Mouse (Mus musculus) ES-E14 (cell line): ENCODE measurements at regions not wholly inside any gene's neighbourhood (a gene's known extent, or its start where the extent isn't known, plus 50 kb on each side); places are given as distances from the start of the nearest gene placed in this dataset.

ENCODE experiments used
- DNase-seq: peaks from one replicate; pipeline ENCODE4 v3.0.0-alpha.2; 2013; ENCODE audit warnings: low read depth, low spot score
- H3K27ac ChIP-seq: 2 replicates; pipeline ENCODE4 v1.5.1; 2012; ENCODE audit warnings: low read depth, mild to moderate bottlenecking, low read length, moderate library complexity, mixed read lengths; ENCODE audit not compliant: poor library complexity, insufficient read depth, severe bottlenecking
- H3K36me3 ChIP-seq: 2 replicates; pipeline ENCODE4 v1.6.1; 2012; ENCODE audit warnings: mild to moderate bottlenecking, low read length, moderate library complexity, mixed read lengths; ENCODE audit not compliant: control insufficient read depth, poor library complexity, insufficient read depth, severe bottlenecking
- H3K4me1 ChIP-seq, 2 experiments: fragments of 150-350 bp in 1 of 2; sonication (generic) in 1 of 2; 2 replicates each; pipeline ENCODE4 v1.6.1; 2012; ENCODE audit warnings: low read length in 2 of 2, mild to moderate bottlenecking in 1 of 2, mixed read lengths in 1 of 2; ENCODE audit not compliant: control insufficient read depth in 2 of 2, insufficient read depth in 2 of 2, poor library complexity in 1 of 2
- H3K4me3 ChIP-seq, 2 experiments: fragments of 150-350 bp in 1 of 2; sonication (generic) in 1 of 2; 2 replicates each; pipeline ENCODE4 v1.5.1; 2012; ENCODE audit warnings: low read length in 2 of 2, low read depth in 1 of 2, mild to moderate bottlenecking in 1 of 2, mixed read lengths in 1 of 2; ENCODE audit not compliant: insufficient read depth in 1 of 2, poor library complexity in 1 of 2, severe bottlenecking in 1 of 2
- H3K9ac ChIP-seq: 2 replicates; pipeline ENCODE4 v1.6.1; 2012; ENCODE audit warnings: low read depth, mild to moderate bottlenecking, low read length, mixed read lengths; ENCODE audit not compliant: poor library complexity, insufficient read depth, severe bottlenecking
- H3K9me3 ChIP-seq: fragments of 150-350 bp; sonication (generic); 2 replicates; pipeline ENCODE4 v1.6.1; 2012; ENCODE audit warnings: low read depth, mild to moderate bottlenecking, low read length; ENCODE audit not compliant: control insufficient read depth, insufficient read depth
- CHD2 ChIP-seq: IDR thresholded peaks from 2 replicates; pipeline ENCODE4 v1.6.1; 2014; ENCODE audit warnings: mild to moderate bottlenecking, low read depth, low read length, inconsistent platforms
- HCFC1 ChIP-seq: IDR thresholded peaks from 2 replicates; pipeline ENCODE4 v1.6.1; 2012; ENCODE audit warnings: low read length, inconsistent platforms, borderline replicate concordance; ENCODE audit not compliant: insufficient read depth
- MAFK ChIP-seq: IDR thresholded peaks from 2 replicates; pipeline ENCODE4 v1.6.1; 2014; ENCODE audit warnings: mild to moderate bottlenecking, low read depth, low read length, inconsistent platforms; ENCODE audit not compliant: insufficient read depth
- ZC3H11A ChIP-seq: IDR thresholded peaks from 2 replicates; pipeline ENCODE4 v1.6.1; 2012; ENCODE audit warnings: low read depth, mild to moderate bottlenecking, inconsistent platforms, low read length, borderline replicate concordance
- ZNF384 ChIP-seq: IDR thresholded peaks from 2 replicates; pipeline ENCODE4 v1.6.1; 2012; ENCODE audit warnings: low read depth, low read length, inconsistent platforms
- in situ Hi-C, 2 experiments: fragments of 600-800 bp; cut with MboI; formaldehyde crosslinking; loops; one replicate each; pipeline ENCODE4 v1.15.1; 2025; ENCODE audit warnings: low sequenced_read_pairs in 2 of 2, inconsistent platforms in 1 of 2; ENCODE audit not compliant: unreplicated experiment in 2 of 2

DNA sequence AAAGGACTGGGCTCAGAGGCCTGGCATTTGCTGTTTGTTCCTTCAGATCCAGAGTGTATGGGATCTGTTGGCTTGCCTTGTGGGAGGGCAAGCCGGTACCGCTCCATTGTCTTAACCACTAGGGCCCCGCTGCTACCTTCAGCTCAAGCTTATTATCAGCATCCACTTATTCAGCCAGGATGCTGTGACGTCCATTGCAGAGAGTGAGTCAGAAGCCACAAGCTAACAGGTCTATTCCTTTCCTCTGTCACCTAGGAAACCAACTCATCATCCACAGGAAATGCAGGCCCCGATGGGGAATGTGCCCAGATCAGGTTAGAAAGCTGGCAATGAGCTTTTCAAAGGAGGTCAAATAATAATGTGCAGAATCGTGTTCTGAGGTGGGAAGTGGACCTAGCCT is 73.8 kb upstream of the Mkln1 start:
- Histone ChIP-seq H3K9ac (no peak overlapping the region), H3K27ac (no peak overlapping the region), H3K36me3 (no peaks in the 10 kb centered on the region), H3K4me3 (no peak overlapping the region), H3K9me3 (no peaks in the 10 kb centered on the region), H3K4me1 (no peaks in the 10 kb centered on the region)
- TF ChIP-seq ZNF384: no peak
- TF ChIP-seq ZC3H11A: no peak
- no peak for TF ChIP-seq HCFC1
- no peak for TF ChIP-seq CHD2
- TF ChIP-seq MAFK: no peak
- no peak for DNase-seq
- in situ Hi-C loops: no loop called here

DNA sequence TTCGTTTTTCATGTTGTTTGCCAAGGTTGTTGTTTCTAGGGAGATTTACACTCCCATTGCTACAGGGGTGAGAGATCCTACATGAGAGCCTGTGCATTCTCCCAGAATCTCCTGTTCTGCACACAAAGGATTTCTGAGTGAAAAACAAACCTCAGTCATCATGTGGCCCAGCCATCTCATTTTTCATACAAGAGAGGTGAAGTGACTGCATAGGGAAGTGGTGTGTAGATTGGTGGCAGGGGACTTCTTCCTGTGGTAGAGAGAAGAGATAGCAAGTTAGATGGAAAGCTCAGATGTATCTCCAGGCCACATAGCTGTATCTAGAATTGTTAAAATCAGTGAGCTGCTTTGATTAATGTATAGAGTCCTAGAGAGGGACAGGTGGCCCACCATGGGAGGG is 72.9 kb upstream of the Mkln1 start:
- no peak overlapping the region for H3K9ac ChIP-seq
- in situ Hi-C loops: no loop called here
- DNase-seq: no peak
- H3K4me1 ChIP-seq: no peaks in the 10 kb centered on the region
- H3K4me3 ChIP-seq: no peak overlapping the region
- no peaks in the 10 kb centered on the region for H3K36me3 ChIP-seq
- H3K27ac ChIP-seq: no peak overlapping the region
- TF ChIP-seq MAFK (no peak), HCFC1 (no peak), ZC3H11A (no peak), CHD2 (no peak), ZNF384 (no peak)
- no peaks in the 10 kb centered on the region for H3K9me3 ChIP-seq

DNA sequence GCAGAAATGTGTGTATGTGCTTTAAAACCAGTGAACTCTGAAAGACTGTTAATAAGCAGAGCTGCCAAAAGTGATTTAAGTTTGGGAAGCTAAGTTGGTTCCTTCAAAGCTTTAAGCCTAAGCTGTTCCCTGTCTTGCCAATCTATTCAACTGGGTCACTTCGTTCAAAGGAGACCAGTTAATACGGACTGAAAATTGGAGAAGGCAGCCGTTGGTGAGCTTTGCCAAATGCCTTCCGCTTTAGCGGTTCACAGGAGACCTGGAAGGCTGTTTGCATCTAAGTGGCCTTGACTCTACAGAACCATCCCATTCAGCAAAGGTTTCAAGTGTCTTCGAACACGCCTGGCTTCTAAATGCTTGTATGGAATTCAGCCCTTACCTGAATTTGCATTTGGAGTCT is 68.2 kb upstream of the Mkln1 start:
- H3K36me3 ChIP-seq: no peaks in the 10 kb centered on the region
- TF ChIP-seq ZC3H11A: no peak
- no peak for TF ChIP-seq MAFK
- no peak for TF ChIP-seq CHD2
- no peak for TF ChIP-seq ZNF384
- TF ChIP-seq HCFC1: no peak
- H3K9me3 ChIP-seq: no peaks in the 10 kb centered on the region
- H3K27ac ChIP-seq: no peak overlapping the region
- in situ Hi-C loops: no loop called here
- H3K4me3 ChIP-seq: no peak overlapping the region
- H3K9ac ChIP-seq: no peak overlapping the region
- H3K4me1 ChIP-seq: no peaks in the 10 kb centered on the region
- no peak for DNase-seq

GRCm38 (mm10) chr6:31330868-31331267 is 67.7 kb upstream of the Mkln1 start:
- Histone ChIP-seq H3K36me3 (no peaks in the 10 kb centered on the region), H3K4me1 (no peaks in the 10 kb centered on the region), H3K27ac (no peak overlapping the region), H3K9me3 (no peaks in the 10 kb centered on the region), H3K9ac (no peak overlapping the region), H3K4me3 (no peak overlapping the region)
- TF ChIP-seq MAFK (no peak), HCFC1 (no peak), CHD2 (no peak), ZNF384 (no peak), ZC3H11A (no peak)
- in situ Hi-C loops: no loop called here
- DNase-seq: no peak

- no peaks in the 10 kb centered on the region for H3K36me3 ChIP-seq
- no peak overlapping the region for H3K9ac ChIP-seq
- H3K27ac ChIP-seq: no peak overlapping the region
- TF ChIP-seq CHD2 (no peak), ZNF384 (no peak), MAFK (no peak), HCFC1 (no peak), ZC3H11A (no peak)
- in situ Hi-C loops: no loop called here
- H3K9me3 ChIP-seq: no peaks in the 10 kb centered on the region
- no peaks in the 10 kb centered on the region for H3K4me1 ChIP-seq
- DNase-seq: no peak
- H3K4me3 ChIP-seq: no peak overlapping the region
These were observed 66.3 kb upstream of the Mkln1 start for GRCm38 (mm10) chr6:31332254-31332653.
